Mouse (Mus musculus): Measurements from ENCODE around the gene Bcl2l11. TPM values are rescaled to one million over a fixed set of nuclear protein-coding genes. Genes with fewer than 3 reads are reported as not detected.

Gene Bcl2l11
- polyA plus RNA-seq, 1 experiment from 2014 or later, result 6.0 TPM

DNA sequence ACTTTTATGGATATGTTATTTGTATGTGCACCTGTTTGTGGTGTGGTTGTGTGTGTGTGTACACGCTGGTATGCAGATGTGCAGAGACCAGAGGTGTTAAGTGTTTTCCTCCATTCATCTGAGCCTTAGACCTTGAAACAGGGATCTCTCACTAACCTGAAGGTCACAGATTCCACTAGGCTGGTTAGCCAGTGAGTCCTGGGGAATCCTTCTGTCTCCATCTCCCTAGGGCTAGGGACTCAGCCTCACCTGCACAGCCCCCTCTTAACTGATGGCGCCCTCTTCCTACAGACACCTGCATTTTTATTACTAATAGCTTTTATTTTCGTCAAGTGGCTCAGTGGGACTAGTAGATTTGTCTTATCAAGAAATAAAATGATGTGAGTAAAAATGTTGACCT lies 14.3 kb downstream of the Bcl2l11 start:
- Histone ChIP-seq H3K36me3 (ENCODE audit: control insufficient read depth, insufficient read depth) (no peaks in the 10 kb centered on the region), H3K27me3 (ENCODE audit: control insufficient read depth, insufficient read depth, low read depth, low read length) (no peaks in the 10 kb centered on the region), H3K4me2 (ENCODE audit: low read depth, low read length) (no peak overlapping the region), H3K9ac (ENCODE audit: low read depth, low read length) (no peak overlapping the region), H3K9me3 (replicated peaks; ENCODE audit: control insufficient read depth, low read length) (no peaks in the 10 kb centered on the region), H3K4me3 (ENCODE audit: low read depth, low read length) (no peak overlapping the region), H3K4me1 (ENCODE audit: control insufficient read depth, low read depth, low read length) (peaks cover 18% of the 10 kb centered on the region), H3K27ac (ENCODE audit: low read length) (no peak overlapping the region)
- no peak for ATAC-seq (ENCODE audit: low read depth)
- 75% methylated on average over 3 of the region's 3 CpGs for WGBS (ENCODE audit: insufficient replicate concordance)

DNA sequence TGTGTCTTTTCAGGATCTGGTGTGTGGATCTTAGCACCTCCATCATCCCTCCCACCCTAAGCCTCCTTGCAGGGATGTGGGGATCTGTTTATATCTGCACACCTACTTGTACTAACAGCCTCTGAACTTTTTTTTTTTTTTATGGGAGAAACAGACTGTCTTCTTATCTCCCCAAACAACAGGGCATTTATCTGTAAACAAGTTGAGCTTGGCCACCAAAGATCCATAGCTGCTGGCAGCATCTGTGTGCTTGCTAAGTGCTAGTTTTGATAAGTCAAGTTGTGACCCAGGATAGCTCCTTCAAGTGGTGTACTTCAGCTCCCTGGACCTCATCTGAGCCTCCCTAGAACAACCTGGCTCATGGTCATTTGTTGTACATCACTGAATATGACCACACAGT lies 18.2 kb downstream of the Bcl2l11 start:
- ATAC-seq (ENCODE audit: low read depth), result peak; percentile 78
- Histone ChIP-seq H3K4me1 (ENCODE audit: control insufficient read depth, low read depth, low read length) (peaks cover 20% of the 10 kb centered on the region), H3K4me2 (ENCODE audit: low read depth, low read length) (no peak overlapping the region)

DNA sequence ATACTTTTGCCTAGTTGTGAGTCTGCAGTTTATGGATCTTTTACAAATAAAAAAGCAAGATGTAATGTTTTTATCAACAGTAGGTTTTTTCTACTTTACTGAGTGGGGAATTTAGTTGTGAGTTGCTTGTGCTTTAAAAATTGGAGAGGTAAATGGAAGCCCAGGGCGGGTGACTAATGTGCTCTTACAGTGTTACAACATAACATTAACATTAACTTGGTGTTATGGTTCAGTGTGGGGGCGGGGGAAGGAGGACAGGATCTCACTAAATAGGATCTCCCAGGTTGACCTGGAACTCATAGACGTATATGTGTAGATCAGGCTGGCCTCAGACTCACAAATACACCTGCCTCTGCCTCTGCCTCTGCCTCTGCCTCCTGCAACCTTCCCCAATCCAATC lies 19.6 kb downstream of the Bcl2l11 start:
- no peak overlapping the region for H3K4me3 ChIP-seq (ENCODE audit: low read depth, low read length)
- peaks cover 20% of the 10 kb centered on the region for H3K4me1 ChIP-seq (ENCODE audit: control insufficient read depth, low read depth, low read length)
- H3K27me3 ChIP-seq (ENCODE audit: control insufficient read depth, insufficient read depth, low read depth, low read length), result no peaks in the 10 kb centered on the region
- no peak overlapping the region for H3K4me2 ChIP-seq (ENCODE audit: low read depth, low read length)
- H3K36me3 ChIP-seq (ENCODE audit: control insufficient read depth, insufficient read depth), result no peaks in the 10 kb centered on the region; the same call in 1 of the 2 replicates
- H3K27ac ChIP-seq (ENCODE audit: low read length), result 0 out of 2 replicates have a peak overlapping the region, but pooled peaks have one; percentile 16
- no peak for ATAC-seq (ENCODE audit: low read depth)
- H3K9ac ChIP-seq (ENCODE audit: low read depth, low read length), result no peak overlapping the region
- WGBS (ENCODE audit: insufficient replicate concordance), result 51% methylated on average over 3 of the region's 3 CpGs
- no peaks in the 10 kb centered on the region for H3K9me3 ChIP-seq (replicated peaks; ENCODE audit: control insufficient read depth, low read length)

More for the DNA sequence above, 18.2 kb downstream of the Bcl2l11 start:
- Histone ChIP-seq H3K36me3 (ENCODE audit: control insufficient read depth, insufficient read depth) (no peaks in the 10 kb centered on the region; the same call in 1 of the 2 replicates), H3K9ac (ENCODE audit: low read depth, low read length) (no peak overlapping the region), H3K27ac (ENCODE audit: low read length) (peak overlapping the region; percentile 62), H3K27me3 (ENCODE audit: control insufficient read depth, insufficient read depth, low read depth, low read length) (no peaks in the 10 kb centered on the region), H3K4me3 (ENCODE audit: low read depth, low read length) (no peak overlapping the region), H3K9me3 (replicated peaks; ENCODE audit: control insufficient read depth, low read length) (no peaks in the 10 kb centered on the region)

DNA sequence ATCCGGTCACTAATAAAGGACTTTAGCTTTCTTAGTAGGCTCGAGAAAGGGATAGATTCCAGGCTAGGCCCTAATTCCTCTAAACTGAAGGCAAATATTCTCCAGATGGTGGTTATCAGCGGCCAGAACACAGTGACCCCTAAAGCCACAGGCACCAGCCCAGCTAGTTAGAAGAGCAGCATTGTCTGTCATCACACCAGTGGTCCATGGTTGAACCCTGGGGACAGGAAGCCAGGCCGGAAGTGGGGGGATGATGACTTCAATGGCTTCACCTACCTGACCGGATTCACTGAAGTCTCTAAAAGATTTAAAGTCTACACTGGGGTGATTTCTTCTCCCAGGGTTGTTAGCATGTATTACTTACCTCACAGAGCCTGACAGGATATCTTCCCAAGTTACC lies 23.8 kb downstream of the Bcl2l11 start:
- Histone ChIP-seq H3K27me3 (ENCODE audit: control insufficient read depth, insufficient read depth, low read depth, low read length) (no peaks in the 10 kb centered on the region), H3K9ac (ENCODE audit: low read depth, low read length) (no peak overlapping the region), H3K4me1 (ENCODE audit: control insufficient read depth, low read depth, low read length) (peaks cover 20% of the 10 kb centered on the region), H3K4me3 (ENCODE audit: low read depth, low read length) (no peak overlapping the region), H3K36me3 (ENCODE audit: control insufficient read depth, insufficient read depth) (no peaks in the 10 kb centered on the region; the same call in 1 of the 2 replicates), H3K9me3 (replicated peaks; ENCODE audit: control insufficient read depth, low read length) (no peaks in the 10 kb centered on the region), H3K27ac (ENCODE audit: low read length) (no peak overlapping the region), H3K4me2 (ENCODE audit: low read depth, low read length) (no peak overlapping the region)
- ATAC-seq (ENCODE audit: low read depth), result no peak
- 72% methylated on average over 5 of the region's 5 CpGs for WGBS (ENCODE audit: insufficient replicate concordance)

DNA sequence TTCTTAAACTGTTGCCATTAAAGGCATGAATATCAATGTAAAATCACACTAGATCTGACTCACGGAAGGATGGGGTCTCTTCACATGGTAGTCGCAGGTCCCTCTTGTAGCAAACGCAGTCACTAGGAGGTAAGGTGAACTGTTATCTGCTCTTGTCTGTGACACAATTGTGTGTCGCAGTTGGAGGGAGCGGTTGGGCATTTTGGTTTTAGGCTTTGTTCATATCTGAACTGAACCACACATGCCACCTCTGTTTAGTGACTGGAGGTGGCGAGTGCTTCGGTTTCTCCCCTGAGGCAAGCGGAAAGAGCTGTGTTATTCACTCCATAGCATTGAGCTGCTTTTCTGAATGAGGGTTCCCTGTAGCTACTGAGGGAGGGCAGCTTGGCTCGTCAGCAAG lies 26.4 kb downstream of the Bcl2l11 start:
- no peak overlapping the region for H3K9ac ChIP-seq (ENCODE audit: low read depth, low read length)
- no peak overlapping the region for H3K4me2 ChIP-seq (ENCODE audit: low read depth, low read length)
- H3K27me3 ChIP-seq (ENCODE audit: control insufficient read depth, insufficient read depth, low read depth, low read length), result no peaks in the 10 kb centered on the region
- no peak for ATAC-seq (ENCODE audit: low read depth)
- no peaks in the 10 kb centered on the region; the same call in 1 of the 2 replicates for H3K36me3 ChIP-seq (ENCODE audit: control insufficient read depth, insufficient read depth)
- WGBS (ENCODE audit: insufficient replicate concordance), result 43% methylated on average over 9 of the region's 9 CpGs
- H3K4me3 ChIP-seq (ENCODE audit: low read depth, low read length), result no peak overlapping the region
- peaks cover 38% of the 10 kb centered on the region for H3K4me1 ChIP-seq (ENCODE audit: control insufficient read depth, low read depth, low read length)
- H3K9me3 ChIP-seq (replicated peaks; ENCODE audit: control insufficient read depth, low read length), result no peaks in the 10 kb centered on the region
- H3K27ac ChIP-seq (ENCODE audit: low read length), result no peak overlapping the region

DNA sequence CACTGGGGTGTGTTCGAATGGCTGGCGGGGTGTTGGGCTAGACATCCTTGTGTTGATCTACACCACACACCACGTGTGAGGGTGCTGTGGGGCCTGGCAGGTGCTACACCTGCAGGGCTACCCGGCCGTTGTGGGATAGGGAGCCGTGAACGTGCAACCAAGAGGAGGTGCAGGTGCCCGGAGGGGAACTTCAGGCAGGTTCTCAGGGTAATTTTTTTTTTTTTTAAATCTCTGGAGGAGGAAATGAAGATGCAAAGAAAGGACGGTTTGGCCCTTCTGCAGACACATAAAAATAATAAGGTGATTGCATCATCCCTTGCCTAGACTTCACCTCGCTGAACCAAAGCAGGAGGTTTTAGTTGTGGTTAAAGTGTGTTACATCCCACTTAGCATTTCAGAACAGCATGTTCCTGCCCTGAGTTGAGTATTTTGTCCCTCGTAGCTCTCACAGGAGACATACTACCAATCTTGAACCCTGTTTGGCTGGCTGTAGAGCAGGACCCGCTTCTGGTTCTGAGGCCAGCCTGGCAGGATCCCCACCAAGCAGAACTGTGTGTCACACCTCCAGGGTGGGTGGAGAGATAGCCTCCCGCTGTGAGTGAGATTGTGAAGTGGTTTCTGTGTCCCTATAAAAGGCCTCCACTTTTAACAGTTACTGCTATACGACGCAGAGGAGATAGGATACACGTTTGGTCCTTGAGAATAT lies 27.2 kb downstream of the Bcl2l11 start:
- no peaks in the 10 kb centered on the region for H3K9me3 ChIP-seq (replicated peaks; ENCODE audit: control insufficient read depth, low read length)
- no peak overlapping the region for H3K9ac ChIP-seq (ENCODE audit: low read depth, low read length)
- no peaks in the 10 kb centered on the region for H3K27me3 ChIP-seq (ENCODE audit: control insufficient read depth, insufficient read depth, low read depth, low read length)
- no peak overlapping the region for H3K27ac ChIP-seq (ENCODE audit: low read length)
- peak; percentile 25; the same call in 1 of the 2 replicates for ATAC-seq (ENCODE audit: low read depth)
- 52% methylated on average over 16 of the region's 16 CpGs for WGBS (ENCODE audit: insufficient replicate concordance)
- H3K4me3 ChIP-seq (ENCODE audit: low read depth, low read length), result no peak overlapping the region
- peaks cover 45% of the 10 kb centered on the region for H3K4me1 ChIP-seq (ENCODE audit: control insufficient read depth, low read depth, low read length)
- H3K36me3 ChIP-seq (ENCODE audit: control insufficient read depth, insufficient read depth), result no peaks in the 10 kb centered on the region; the same call in 1 of the 2 replicates
- H3K4me2 ChIP-seq (ENCODE audit: low read depth, low read length), result no peak overlapping the region; the same call in 1 of the 2 replicates

DNA sequence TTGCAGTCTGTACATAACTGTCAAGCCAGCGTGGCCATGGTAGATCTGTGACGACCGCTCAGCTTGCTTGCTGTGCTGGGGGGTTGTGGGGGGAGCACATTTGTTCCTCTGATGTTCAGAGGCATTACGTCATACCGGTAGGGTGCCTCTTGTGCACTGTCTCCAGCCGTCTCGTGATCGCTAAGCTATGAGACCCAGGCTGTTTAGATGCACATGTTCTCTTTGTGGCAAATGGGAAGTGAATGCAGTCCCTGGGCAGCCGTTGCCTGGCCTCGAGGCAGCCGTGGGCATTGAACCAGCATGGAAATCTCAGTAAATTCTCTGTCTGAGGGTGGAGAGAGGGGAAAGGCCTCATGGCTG lies 27.7 kb downstream of the Bcl2l11 start:
- Histone ChIP-seq H3K36me3 (ENCODE audit: control insufficient read depth, insufficient read depth) (no peaks in the 10 kb centered on the region), H3K4me3 (ENCODE audit: low read depth, low read length) (no peak overlapping the region), H3K9me3 (replicated peaks; ENCODE audit: control insufficient read depth, low read length) (no peaks in the 10 kb centered on the region), H3K4me2 (ENCODE audit: low read depth, low read length) (no peak overlapping the region; the same call in 1 of the 2 replicates), H3K9ac (ENCODE audit: low read depth, low read length) (no peak overlapping the region; the same call in 1 of the 2 replicates), H3K27me3 (ENCODE audit: control insufficient read depth, insufficient read depth, low read depth, low read length) (no peaks in the 10 kb centered on the region), H3K4me1 (ENCODE audit: control insufficient read depth, low read depth, low read length) (peaks cover 47% of the 10 kb centered on the region), H3K27ac (ENCODE audit: low read length) (no peak overlapping the region)
- no peak for ATAC-seq (ENCODE audit: low read depth)
- 45% methylated on average over 11 of the region's 11 CpGs for WGBS (ENCODE audit: insufficient replicate concordance)

DNA sequence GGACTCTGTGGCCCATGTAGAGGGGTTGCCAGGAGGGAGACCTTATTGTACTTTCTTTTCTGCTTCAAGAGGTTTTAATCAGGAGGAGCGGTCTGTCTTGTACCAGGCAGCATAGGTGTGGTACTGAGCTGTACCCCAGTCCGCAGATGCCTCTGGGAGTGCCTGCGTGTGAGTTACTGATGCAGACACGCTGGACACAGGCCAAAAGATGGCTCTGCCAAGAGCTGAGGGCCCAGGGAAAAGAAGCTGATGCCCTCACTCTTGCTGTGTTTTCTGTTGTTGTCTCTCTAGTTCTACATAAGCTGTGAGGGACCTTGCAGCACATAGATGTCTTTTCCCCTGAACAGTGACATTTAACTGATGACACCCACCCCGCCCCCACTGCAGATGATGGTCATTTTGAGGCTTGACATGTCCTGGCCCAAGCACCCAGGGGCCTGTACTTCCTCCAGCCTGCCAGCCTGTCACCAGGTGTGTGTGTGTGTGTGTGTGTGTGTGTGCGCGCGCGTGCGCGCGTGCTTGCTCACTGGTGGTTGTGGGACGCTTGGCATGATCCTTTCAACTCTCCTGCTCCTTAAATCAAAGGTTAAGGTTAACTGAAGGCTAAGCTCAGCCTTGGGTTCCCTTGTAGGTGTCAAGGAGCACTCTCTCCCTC lies 29.7 kb downstream of the Bcl2l11 start:
- Histone ChIP-seq H3K36me3 (ENCODE audit: control insufficient read depth, insufficient read depth) (no peaks in the 10 kb centered on the region), H3K4me1 (ENCODE audit: control insufficient read depth, low read depth, low read length) (peaks cover 47% of the 10 kb centered on the region), H3K9me3 (replicated peaks; ENCODE audit: control insufficient read depth, low read length) (no peaks in the 10 kb centered on the region), H3K27ac (ENCODE audit: low read length) (no peak overlapping the region), H3K27me3 (ENCODE audit: control insufficient read depth, insufficient read depth, low read depth, low read length) (no peaks in the 10 kb centered on the region), H3K9ac (ENCODE audit: low read depth, low read length) (no peak overlapping the region), H3K4me3 (ENCODE audit: low read depth, low read length) (no peak overlapping the region), H3K4me2 (ENCODE audit: low read depth, low read length) (no peak overlapping the region)
- 0 out of 2 replicates have a peak, but pooled peaks have one; percentile 27 for ATAC-seq (ENCODE audit: low read depth)
- 87% methylated on average over 13 of the region's 13 CpGs for whole genome bisulfite sequencing (ENCODE audit: insufficient replicate concordance)

DNA sequence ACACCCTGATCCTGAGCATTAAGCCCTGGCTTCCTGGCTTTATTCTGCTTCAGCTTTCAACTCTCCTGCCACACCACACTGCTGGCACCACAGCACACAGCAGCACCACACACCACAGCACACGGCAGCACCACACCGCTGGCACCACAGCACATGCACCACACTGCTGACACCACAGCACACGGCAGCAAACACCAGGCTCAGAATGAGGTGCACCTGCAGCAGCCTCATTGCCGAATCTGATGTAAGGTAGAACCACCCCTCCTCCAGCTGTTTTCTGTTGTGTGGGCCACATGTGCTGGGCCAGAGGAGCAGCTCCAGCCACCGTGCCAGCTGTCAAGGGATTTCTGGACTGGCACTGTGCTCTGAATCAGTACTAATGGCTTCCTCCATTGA lies 30.2 kb downstream of the Bcl2l11 start:
- 68% methylated on average over 5 of the region's 5 CpGs for WGBS (ENCODE audit: insufficient replicate concordance)
- no peak overlapping the region for H3K9ac ChIP-seq (ENCODE audit: low read depth, low read length)

More for the DNA sequence above, 30.2 kb downstream of the Bcl2l11 start:
- Histone ChIP-seq H3K36me3 (ENCODE audit: control insufficient read depth, insufficient read depth) (no peaks in the 10 kb centered on the region), H3K27me3 (ENCODE audit: control insufficient read depth, insufficient read depth, low read depth, low read length) (no peaks in the 10 kb centered on the region), H3K9me3 (replicated peaks; ENCODE audit: control insufficient read depth, low read length) (no peaks in the 10 kb centered on the region), H3K4me1 (ENCODE audit: control insufficient read depth, low read depth, low read length) (peaks cover 47% of the 10 kb centered on the region), H3K27ac (ENCODE audit: low read length) (no peak overlapping the region), H3K4me2 (ENCODE audit: low read depth, low read length) (peak overlapping the region; percentile 28), H3K4me3 (ENCODE audit: low read depth, low read length) (no peak overlapping the region)
- no peak for ATAC-seq (ENCODE audit: low read depth)

All from liver, embryonic 16.5 days (tissue).